Mouse (Mus musculus): ENCODE measurements around the gene Rab24.

Rab24 gene

GRCm38 (mm10) chr13:55329109-55329682 lies 7.5 kb upstream of the Rab24 start:
- DNase-seq (ENCODE audit: low read depth, low spot score), result no peak

GRCm38 (mm10) chr13:55328641-55329040 lies 6.9 kb upstream of the Rab24 start:
- DNase-seq (ENCODE audit: low read depth, low spot score), result no peak

- no peak for DNase-seq (ENCODE audit: low read depth, low spot score)
Measured at GRCm38 (mm10) chr13:55328171-55328570, 6.4 kb upstream of the Rab24 start.

- DNase-seq (ENCODE audit: low read depth, low spot score), result peak; percentile 96
Measured at GRCm38 (mm10) chr13:55327633-55328032, 5.9 kb upstream of the Rab24 start.

GRCm38 (mm10) chr13:55327169-55327568 lies 5.4 kb upstream of the Rab24 start:
- DNase-seq (ENCODE audit: low read depth, low spot score), result no peak

- DNase-seq (ENCODE audit: low read depth, low spot score), result no peak
Measured at GRCm38 (mm10) chr13:55325596-55325995, 3.9 kb upstream of the Rab24 start.

- peak; percentile 63 for DNase-seq (ENCODE audit: low read depth, low spot score)
Measured at GRCm38 (mm10) chr13:55322130-55322825, 532 bp upstream of the Rab24 start.

- DNase-seq (ENCODE audit: low read depth, low spot score), result no peak
Measured at GRCm38 (mm10) chr13:55319931-55320533, 1.7 kb downstream of the Rab24 start, which contains the start of gene Prelid1. TSS of gene Prelid1 (plus strand) at chr13:55320500.

GRCm38 (mm10) chr13:55318351-55318750 lies 3.4 kb downstream of the Rab24 start:
- DNase-seq (ENCODE audit: low read depth, low spot score), result no peak

- DNase-seq (ENCODE audit: low read depth, low spot score), result no peak
Measured at GRCm38 (mm10) chr13:55314891-55315412, 6.8 kb downstream of the Rab24 start.

- DNase-seq (ENCODE audit: low read depth, low spot score), result no peak
Measured at GRCm38 (mm10) chr13:55313051-55313450, 8.7 kb downstream of the Rab24 start.

GRCm38 (mm10) chr13:55312028-55312630 lies 9.6 kb downstream of the Rab24 start:
- DNase-seq (ENCODE audit: low read depth, low spot score), result no peak

GRCm38 (mm10) chr13:55300913-55301312 lies 20.8 kb downstream of the Rab24 start:
- no peak for DNase-seq (ENCODE audit: low read depth, low spot score)

GRCm38 (mm10) chr13:55296760-55297159 lies 25.0 kb downstream of the Rab24 start:
- no peak for DNase-seq (ENCODE audit: low read depth, low spot score)

GRCm38 (mm10) chr13:55288854-55289253 lies 32.9 kb downstream of the Rab24 start:
- DNase-seq (ENCODE audit: low read depth, low spot score), result peak; percentile 51

- DNase-seq (ENCODE audit: low read depth, low spot score), result no peak
Measured at GRCm38 (mm10) chr13:55277646-55278045, 44.1 kb downstream of the Rab24 start.

- no peak for DNase-seq (ENCODE audit: low read depth, low spot score)
Measured at GRCm38 (mm10) chr13:55277203-55277602, 44.5 kb downstream of the Rab24 start.
